Mouse (Mus musculus) MEL (cell line): ENCODE data around the gene Gsg1l.

Source experiments
- BHLHE40 ChIP-seq: IDR thresholded peaks from 2 replicates; pipeline ENCODE4 v1.6.1; 2012; ENCODE audit warnings: low read depth, mild to moderate bottlenecking, inconsistent platforms, low read length, improper control_type of control experiment, borderline replicate concordance
- CTCF ChIP-seq, 3 experiments: IDR thresholded peaks in 2 of 3; conservative IDR thresholded peaks in 1 of 3; 2 replicates each; pipeline ENCODE4 v1.5.1; 2011 to 2012; ENCODE audit warnings: low read length in 3 of 3, low read depth in 2 of 3, mild to moderate bottlenecking in 2 of 3, improper control_type of control experiment in 1 of 3, inconsistent platforms in 1 of 3, mixed read lengths in 1 of 3, moderate library complexity in 1 of 3; ENCODE audit not compliant: control insufficient read depth in 1 of 3, insufficient read depth in 1 of 3, poor library complexity in 1 of 3, severe bottlenecking in 1 of 3
- E2F4 ChIP-seq: IDR thresholded peaks from 2 replicates; pipeline ENCODE4 v1.6.1; 2011; ENCODE audit warnings: low read depth, low read length, improper control_type of control experiment, borderline replicate concordance
- GATA1 ChIP-seq: IDR thresholded peaks from 2 replicates; pipeline ENCODE4 v1.6.1; 2011; ENCODE audit warnings: low read depth, low read length, improper control_type of control experiment
- HCFC1 ChIP-seq: IDR thresholded peaks from 2 replicates; pipeline ENCODE4 v1.6.1; 2012; ENCODE audit warnings: low read depth, mild to moderate bottlenecking, inconsistent platforms, low read length, improper control_type of control experiment, moderate library complexity
- MEF2A ChIP-seq: IDR thresholded peaks from 2 replicates; pipeline ENCODE4 v1.6.1; 2014; ENCODE audit warnings: low read depth, mild to moderate bottlenecking, inconsistent platforms, low read length, improper control_type of control experiment; ENCODE audit not compliant: poor library complexity, insufficient replicate concordance, severe bottlenecking; ENCODE audit errors: extremely low read depth
- POLR2A ChIP-seq, 2 experiments: IDR thresholded peaks; 2 replicates each; pipeline ENCODE4 v1.6.1; 2011 to 2012; ENCODE audit warnings: low read length in 2 of 2, mild to moderate bottlenecking in 2 of 2, control low read depth in 1 of 2, improper control_type of control experiment in 1 of 2, low read depth in 1 of 2, moderate library complexity in 1 of 2; ENCODE audit not compliant: control insufficient read depth in 1 of 2, insufficient read depth in 1 of 2, poor library complexity in 1 of 2
- POLR2AphosphoS5 ChIP-seq: IDR thresholded peaks from 2 replicates; pipeline ENCODE4 v1.6.1; 2012; ENCODE audit warnings: low read depth, borderline replicate concordance, mild to moderate bottlenecking, inconsistent platforms, low read length, moderate library complexity, mixed read lengths
- SIN3A ChIP-seq: IDR thresholded peaks from 2 replicates; pipeline ENCODE4 v1.6.1; 2012; ENCODE audit warnings: low read length, improper control_type of control experiment, inconsistent platforms
- TAL1 ChIP-seq: IDR thresholded peaks from 2 replicates; pipeline ENCODE4 v1.6.1; 2012; ENCODE audit warnings: mild to moderate bottlenecking, inconsistent platforms, low read length, moderate library complexity, mixed read lengths
- ZC3H11A ChIP-seq: IDR thresholded peaks from 2 replicates; pipeline ENCODE4 v1.6.1; 2012; ENCODE audit warnings: low read depth, mild to moderate bottlenecking, inconsistent platforms, low read length, improper control_type of control experiment

DNA sequence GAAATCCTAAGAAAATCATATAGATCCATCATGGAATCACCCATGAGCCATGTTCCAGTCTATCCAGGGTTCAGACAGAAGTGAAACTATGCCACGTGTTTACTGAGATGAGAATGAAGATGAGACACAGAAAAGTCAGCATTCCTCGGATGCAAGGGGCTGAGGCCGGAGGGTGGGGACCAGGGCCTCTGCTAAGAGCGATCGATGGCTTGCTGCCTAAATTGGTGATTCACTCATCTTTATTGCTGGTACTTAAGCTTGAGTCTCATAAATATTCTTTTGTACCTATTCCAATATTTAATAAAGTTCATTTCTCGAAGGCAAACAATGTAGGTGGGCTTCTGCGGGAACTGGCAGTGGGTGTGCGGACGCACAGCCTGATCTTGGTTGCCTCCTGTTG, 105.5 kb downstream of the Gsg1l start:
- no peak for TF ChIP-seq MEF2A
- TF ChIP-seq BHLHE40 = no peak
- TF ChIP-seq SIN3A = no peak
- no peak for TF ChIP-seq POLR2A (IDR thresholded peaks at IDR 0.05; ENCODE audit: control insufficient read depth in 1 of 2, insufficient read depth in 1 of 2, low read depth in 1 of 2, low read length in 2 of 2, poor library complexity in 1 of 2)
- TF ChIP-seq ZC3H11A = no peak
- TF ChIP-seq CTCF (IDR thresholded peaks at IDR 0.05 in 2 of 3, conservative IDR thresholded peaks at IDR 0.05 in 1 of 3; ENCODE audit: control insufficient read depth in 1 of 3, insufficient read depth in 1 of 3, low read depth in 2 of 3, low read length in 3 of 3, poor library complexity in 1 of 3, severe bottlenecking in 1 of 3) = no peak
- TF ChIP-seq E2F4 = no peak
- no peak for TF ChIP-seq POLR2AphosphoS5
- TF ChIP-seq GATA1 = no peak
- TF ChIP-seq HCFC1 = no peak
- no peak for TF ChIP-seq TAL1
